Mouse (Mus musculus) hindlimb bud, embryonic 11.5 days (tissue): ENCODE data around the gene Mpzl2.
A peak's percentile ranks its signal among the peaks of the same experiment; 100 is the strongest.
"Not testable (repeated sequence)": the region's sequence is repeated elsewhere in the genome, so short reads cannot be mapped to it uniquely, and the experiment has no call there.

Source experiments
- DNase-seq: peaks from one replicate; pipeline ENCODE4 v3.0.0-alpha.2; 2012; ENCODE audit warnings: low read depth, low spot score; ENCODE audit errors: extremely low spot score

Gene Mpzl2

DNA sequence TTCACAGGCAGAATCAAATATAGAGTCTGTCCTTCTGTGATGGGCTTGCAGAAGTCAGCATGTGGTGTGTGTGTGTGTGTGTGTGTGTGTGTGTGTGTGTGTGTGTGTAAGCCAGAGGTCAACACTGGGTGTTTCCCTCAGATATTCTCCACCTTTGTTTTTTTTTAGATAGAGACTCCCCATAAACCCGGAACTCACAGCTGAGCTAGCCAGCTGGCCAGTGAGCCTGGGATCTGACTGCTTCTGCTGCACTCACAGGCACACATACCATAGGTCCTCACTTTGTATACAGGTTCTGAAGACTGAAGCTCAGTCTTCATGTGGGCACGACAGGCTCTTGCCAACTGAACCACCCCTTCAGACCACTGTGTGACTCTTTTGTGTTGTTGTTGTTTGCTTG lies 7.3 kb upstream of the Mpzl2 start:
- DNase-seq = no peak

DNA sequence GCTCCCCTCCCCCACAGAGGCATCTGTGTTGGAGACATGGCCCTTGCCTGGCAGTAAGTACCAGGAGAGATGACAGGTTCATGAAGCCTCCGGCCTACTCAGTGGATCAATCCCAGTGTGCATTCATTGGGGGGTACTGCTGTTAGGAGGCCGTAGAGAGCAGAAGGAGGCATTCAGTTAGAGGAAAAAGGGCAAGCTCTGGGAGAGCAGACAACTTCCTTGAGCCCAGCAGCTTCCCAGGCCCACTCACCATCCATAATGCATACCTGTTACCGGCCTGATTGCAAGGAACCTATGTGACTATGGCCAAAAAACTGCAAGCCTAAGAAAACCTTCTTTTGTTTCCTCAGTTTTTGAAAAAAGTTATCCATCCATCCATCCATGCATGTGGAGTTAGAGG lies 5.1 kb upstream of the Mpzl2 start:
- DNase-seq = no peak

DNA sequence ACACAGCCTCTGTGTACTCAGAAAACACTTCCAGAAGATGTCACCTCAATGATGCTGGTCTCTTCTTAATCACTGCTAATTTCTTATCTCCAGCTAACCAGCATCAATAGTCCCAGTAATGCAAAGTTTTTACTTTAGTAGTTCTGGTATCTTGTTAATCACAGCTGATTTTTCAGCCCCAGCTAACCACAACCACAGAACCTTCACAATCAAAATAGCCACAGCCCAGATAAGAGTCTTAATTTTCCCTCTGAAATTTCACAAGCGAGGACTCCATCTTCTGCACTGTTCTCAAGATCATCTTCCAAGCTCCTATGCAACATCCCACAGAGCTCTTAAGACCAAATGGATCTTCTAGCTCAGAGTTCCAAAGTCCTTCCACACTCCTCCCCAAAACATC lies 1.8 kb upstream of the Mpzl2 start:
- not testable (repeated sequence) for DNase-seq

DNA sequence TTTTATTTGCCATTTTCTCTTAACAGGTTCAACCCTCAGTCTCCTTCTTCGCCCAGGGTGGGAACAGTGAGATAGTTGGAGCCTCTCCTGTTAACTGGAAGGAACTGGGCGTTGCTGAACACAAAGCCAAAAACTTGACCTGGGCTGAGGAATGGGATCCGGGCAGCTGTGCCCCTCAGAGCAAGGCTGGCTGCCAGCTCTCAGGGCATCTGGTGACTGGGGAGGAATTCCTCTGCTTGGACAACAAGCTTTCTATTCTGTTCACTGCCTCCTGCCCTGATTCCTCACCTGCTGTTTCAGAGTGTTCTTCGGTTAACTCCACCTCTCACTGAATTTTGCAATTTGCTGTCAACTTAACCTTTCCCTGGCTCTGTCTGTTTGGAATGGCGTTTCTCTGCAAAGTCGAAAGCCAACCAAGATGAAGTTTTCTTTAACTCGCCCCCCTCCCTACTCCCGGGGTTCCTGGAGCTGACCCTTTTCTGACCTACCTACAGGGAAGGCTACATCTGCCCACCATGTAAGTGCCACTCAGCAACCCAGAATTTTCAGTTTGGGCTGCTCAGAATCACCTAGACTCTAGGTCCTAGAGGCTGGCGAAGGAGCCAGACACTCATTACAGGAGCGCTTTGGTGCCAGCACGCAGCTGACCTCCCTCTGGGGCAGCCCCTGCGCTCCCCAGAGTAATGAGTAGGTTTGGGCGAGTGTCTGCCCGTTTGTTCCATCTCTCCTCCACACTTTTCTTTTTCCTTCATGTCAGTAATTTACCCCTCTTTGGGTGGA lies 657 bp downstream of the Mpzl2 start:
- no peak for DNase-seq

DNA sequence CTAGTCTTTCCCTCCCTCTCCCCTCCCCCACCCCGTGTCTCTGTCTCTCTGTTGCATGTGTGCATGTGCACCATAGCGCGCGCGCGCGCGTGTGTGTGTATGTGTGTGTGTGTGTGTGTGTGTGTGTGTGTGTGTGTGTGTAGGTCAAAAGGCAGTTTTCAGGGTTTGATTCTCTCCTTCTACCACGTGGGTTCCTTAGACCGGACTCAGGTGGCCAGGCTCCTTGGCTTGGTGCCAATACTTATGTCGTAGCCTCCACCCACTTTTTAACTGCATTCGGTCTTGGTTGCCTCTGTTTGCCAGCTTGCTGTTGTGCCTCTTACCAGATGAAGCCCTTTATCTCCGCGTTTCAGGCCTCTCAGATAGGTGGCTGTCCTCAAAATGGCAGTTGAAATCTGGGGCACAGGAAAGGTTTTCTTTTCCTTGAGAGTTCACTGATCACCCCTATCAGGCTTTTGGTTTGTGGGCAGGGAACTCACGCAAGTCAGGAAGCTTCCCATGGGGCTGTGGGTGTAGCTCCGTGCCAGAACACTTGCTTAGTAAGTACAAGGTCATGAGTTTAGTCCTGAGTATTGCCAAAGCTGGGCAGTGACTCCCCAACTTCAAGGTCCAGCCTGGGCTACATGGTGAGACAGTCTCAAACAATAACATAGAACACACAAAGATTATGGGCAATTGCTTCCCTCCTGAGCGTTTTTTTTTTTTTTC lies 1.7 kb downstream of the Mpzl2 start:
- no peak for DNase-seq

DNA sequence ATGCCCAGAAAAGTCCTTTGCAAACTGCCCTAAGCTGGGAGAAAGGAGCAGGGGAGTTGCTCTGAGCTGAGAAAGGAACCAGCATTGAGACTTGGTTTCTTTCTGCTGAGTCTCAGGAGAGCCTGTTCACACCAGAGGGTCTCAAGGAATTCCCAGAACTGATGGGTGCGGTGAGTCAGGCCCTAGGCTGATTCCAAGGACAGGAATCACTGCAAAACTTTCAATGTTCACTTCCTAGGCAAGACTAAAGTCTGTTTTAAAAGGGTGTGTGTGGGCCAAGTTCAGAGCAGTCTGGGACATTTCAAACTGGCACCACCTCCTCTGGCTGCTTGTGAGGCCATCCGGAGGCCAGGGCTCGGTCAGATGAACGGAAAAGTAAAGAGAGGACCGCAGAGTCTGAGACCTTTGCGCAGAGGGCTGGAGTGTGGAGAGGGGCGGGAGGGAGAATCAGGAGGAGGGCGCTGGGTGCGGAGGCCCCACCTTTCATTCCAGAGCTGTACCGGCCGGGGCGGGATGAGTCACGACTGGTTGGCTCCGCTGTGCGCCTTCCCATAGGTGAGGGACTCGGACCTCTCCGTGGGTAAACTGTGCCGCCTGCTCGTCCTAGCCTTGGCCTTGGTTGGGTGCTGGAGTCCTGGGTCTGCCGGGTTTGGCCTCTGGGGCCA lies 2.6 kb downstream of the Mpzl2 start:
- DNase-seq = no peak

DNA sequence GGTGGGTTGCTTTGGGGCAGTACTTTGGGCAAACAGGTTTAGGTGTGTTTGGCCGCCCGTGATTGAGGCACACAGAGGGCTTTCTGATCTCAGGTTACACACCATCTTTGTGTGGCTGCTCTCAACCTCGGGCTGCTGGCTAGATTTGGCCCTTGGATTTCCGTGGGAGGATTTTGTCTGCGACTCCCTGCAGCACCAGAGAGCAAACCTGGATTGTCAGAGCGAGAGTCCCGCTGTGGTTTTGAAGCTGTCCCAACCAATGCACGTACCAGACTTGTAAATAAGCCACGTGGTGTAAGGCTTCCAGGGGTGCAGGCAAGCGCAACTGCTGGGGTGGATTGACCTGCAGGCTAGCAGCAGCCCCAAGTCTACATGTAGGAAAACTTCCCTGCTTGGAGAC lies 3.3 kb downstream of the Mpzl2 start:
- no peak for DNase-seq

DNA sequence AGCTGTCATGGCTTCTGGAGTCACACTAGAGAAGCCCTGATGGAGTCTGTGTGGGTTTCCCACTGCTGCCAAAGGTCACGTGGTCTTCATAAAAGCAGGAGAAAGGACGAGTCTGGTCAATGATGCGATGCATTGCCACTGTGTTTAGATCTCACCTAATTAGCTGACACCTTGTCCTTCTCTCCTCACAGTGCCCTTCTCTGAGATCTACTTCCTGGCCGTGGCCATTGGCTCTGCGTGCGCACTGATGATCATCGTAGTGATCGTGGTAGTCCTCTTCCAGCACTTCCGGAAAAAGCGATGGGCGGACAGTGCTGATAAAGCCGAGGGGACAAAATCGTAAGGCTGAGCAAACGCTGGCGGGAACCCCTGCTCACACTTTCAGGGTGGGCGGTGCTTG lies 7.4 kb downstream of the Mpzl2 start:
- no peak for DNase-seq

DNA sequence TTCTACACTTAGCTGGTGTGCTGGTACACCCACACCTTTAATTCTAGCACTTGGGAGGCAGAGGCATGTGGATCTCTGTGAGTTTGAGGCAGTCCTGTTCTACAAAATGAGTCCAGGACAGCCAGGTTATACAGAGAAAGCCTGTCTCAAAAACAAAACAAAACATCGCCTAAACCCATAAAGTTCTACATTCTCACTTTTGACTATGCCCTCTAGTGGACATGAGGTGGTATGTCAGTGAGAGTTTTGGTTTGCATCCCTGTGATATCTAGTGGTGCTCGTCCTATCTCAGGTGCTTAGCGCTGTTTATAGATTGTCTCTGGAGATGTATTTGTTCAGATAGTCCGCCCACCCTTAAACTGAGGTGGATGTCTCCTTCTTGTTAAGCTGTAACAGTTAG lies 8.9 kb downstream of the Mpzl2 start:
- DNase-seq = no peak

DNA sequence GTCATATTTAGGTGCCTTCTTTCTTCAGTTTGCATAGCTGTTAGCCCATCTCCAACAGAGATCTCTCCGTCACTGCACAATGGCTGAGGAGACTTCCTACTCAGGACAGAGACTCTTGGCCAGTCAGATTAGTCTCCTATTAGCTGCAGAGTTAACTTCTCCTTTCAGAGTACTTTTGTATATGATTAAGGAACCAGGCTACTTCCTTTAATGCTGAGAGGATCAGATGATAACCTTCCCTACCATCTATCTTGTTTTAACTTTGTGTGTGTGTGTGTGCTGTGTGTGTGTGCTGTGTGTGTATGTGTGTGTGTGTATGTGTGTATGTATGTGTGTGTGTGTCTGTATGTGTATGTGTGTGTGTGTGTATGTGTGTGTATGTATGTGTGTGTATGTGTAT lies 10.1 kb downstream of the Mpzl2 start:
- DNase-seq = no peak

DNA sequence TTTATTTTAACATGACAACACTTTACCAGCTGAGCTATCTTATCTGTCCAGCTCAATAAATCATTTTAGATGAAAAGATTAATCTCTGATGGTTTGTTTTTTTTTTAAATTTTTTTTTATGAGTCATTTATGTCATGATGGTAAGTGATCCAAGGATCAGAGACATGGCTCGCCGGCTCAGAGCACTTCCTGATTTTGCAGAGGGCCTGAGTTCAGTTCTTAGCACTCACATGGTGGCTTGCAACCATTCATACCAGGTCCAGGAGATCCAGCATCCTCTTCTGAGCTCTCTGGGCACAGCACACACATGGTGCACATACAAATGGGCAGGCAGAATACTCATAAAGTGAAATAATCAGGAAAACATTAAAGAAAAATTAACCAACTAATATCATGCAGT lies 10.7 kb downstream of the Mpzl2 start:
- DNase-seq = no peak

DNA sequence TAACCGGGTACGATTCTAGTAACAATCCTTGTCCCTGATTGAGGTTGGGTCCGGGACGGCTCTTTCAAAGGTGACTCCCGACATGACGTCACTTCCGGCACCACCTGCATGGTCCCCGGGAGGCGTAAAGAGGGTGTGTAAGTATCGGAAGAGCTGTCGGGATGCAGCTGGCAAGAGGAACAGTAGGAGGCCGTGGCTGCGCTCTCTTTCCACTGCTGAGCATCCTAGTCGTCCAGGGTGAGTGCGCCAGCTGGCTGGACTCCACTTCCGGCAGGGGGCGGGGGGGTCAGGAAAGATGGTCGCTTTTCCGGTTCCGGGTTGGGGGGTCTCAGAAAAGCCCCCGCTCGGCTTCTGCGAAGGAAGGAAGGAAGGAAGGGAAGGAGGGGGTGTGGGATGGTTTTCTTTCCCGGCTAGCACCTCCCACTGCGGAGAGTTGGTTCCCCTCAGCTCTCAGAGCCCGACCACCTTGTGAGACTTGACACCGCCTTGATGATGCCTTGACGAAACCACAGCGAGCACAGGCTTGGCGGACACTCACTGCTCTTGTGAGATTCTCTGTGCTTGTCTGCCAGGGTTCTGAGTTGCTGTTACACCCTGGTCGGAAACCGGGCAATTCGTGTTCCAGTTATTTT lies 15.6 kb downstream of the Mpzl2 start, which contains the start of gene Mpzl3:
Gene Mpzl3, plus strand, starts transcription at position 105 of the 632 bp plus-strand sequence.
- DNase-seq = peak; percentile 85

DNA sequence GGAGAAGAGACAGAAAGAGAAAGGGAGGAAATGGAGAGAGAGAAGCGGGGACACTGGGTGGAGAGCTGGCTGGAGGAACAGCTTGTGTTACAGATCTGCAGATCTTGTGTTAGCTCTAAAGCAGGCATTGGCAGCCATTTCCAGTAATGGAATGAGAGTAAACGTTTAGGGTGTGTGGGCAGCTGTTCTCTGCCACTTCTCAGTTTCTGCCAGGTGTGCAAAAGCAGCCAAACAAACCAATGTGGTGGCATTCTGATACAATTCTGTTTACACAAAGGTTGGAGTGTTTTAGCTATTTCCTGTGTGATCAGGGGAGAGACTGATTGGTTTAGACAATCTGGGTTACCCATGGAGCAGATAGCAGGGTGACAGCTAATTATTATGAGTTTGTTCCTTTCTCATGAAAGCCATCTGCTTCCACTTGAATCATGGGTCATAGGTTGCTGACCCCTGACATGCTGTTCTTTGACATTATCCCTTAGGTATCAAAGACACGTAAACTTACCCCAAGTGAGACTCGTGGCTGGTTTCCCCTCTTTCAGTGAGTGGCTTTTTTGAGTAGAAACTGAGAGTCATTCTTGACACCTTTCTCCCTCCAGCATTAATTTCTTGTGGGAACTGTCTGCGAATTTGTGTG lies 18.8 kb downstream of the Mpzl2 start:
- DNase-seq = no peak

DNA sequence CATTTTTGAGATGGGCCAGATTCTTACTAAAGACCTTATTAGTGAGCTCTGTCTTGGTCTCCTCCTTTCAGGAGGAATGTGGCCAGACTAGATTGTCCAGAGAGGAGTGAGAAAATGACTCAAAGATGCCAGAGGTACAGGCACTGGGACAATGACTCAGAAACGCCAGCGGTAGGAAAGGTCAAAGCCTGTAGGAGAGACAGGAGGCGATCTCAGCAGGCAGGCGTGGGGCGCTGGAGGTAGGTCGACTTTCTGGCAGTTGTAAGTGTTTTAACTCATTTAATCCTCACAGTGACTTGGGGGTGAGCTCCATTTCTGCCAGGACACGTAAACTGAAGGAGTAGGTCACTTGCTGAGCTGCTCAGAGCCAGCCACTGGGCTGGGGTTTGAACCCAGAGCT lies 20.6 kb downstream of the Mpzl2 start:
- no peak for DNase-seq

DNA sequence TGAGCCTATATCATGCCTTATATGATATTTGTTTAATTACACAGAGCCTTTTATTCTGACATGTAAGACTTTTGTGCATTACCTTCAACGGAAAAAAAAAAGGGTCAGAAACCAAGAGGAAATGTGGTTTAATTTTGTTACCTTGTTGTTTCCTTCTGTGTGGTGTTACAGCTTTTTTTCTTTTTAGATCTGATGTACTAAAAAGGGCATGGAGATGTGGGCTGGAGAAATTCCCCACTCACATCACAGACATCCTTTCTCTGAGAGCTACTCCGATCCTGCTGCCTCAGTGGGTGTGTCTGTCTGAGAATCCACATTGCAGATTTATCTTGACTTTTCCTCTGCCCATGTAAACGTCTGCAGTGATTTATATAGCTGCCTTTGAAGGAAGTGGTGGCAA lies 23.1 kb downstream of the Mpzl2 start:
- no peak for DNase-seq

DNA sequence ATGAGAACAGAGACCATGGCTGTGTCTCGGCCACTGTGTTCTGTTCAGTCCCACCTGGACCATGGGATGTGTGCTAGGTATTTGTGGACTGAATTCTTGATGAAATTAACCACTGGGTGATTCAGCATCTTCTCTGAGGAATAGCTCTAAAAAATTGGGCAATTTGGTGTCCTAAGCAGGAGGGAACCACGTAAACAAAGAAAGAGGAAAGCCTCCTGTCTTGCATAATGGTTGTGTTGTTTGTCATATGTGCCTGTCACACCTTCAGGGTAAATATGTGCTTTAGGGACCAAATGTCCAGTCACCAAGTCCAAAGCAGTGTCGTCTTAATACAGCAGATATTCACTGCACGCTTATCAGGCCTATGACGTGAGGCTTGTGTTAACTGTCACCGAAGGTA lies 24.8 kb downstream of the Mpzl2 start:
- DNase-seq = no peak

DNA sequence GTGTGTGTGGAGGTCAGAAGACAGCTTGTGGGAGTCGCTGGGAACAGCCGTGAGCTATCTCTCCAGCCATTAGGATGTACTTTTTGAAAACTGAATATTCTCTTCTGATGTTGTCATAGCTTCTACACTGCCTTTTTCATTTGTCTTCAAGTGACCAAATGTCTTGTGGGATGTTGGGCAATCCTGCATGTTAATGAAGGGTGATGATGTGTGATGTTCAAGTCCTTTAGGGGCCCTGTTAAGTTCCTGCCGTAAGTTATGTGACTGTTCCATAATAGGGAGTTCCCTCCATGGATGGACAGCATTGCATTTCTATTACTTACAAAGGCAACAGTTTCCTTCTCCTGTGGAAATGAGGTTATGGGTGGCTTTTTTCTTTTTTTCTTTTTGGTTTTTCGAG lies 27.1 kb downstream of the Mpzl2 start:
- DNase-seq = no peak

DNA sequence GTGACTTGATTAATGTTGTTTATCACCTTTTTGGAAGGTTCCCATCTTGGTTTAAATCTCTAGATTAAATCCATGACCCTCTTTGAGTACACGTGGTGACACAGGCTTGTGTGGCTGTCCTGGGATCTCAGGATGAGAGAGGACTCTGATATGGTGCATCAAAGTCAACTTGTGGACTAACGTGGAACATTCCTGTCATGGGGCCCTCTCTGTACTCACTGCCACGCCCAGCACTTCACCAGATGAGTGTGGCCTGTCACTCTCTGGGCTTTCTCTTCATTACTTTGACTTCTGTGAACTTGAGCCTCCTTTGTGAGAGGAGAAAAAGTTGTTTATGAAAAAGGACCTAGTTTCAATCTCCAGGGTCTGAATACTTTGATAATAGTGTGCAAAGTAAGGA lies 32.2 kb downstream of the Mpzl2 start:
- DNase-seq = no peak

DNA sequence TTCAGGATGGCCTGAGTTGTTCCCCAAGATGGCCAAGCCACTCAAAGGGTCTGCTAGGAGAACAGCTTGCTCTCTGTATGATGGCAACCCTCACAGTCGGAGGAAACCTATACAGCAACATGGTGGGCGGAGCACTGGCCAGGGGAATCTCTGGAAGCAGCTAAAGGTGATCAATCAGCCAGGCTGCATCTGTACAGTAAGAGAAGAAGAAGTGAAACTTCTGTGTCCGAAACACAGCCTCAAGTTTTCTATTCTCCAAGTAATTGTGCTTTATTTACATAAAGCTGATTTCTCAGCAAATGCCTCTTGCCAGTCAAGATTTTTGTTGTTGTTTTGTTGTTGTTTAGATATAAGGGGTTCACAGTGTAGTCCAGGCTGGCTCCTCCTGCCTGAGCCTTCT lies 38.3 kb downstream of the Mpzl2 start:
- DNase-seq = no peak

DNA sequence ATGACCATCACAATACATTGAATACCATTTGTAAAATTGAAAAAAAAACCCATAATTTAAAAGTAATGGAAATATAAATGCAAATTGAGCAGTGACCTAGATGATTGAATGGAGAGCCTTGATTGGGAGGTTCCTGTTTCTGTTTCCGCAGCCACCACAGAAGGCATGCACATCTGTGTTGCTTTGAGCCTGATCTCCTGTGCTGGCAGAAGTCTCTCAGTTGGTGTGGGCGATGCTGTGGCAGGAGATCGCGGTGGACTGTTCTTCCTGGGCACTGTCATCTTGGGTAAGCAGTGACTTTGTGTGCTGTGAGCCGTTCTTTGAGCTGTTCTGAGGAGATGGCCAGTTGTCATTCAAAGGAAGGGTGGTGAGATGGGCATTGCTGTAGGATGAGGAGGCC lies 39.4 kb downstream of the Mpzl2 start, which contains the start of gene Jaml:
Gene Jaml, plus strand, starts transcription at position 173 of the 400 bp plus-strand sequence.
- no peak for DNase-seq

DNA sequence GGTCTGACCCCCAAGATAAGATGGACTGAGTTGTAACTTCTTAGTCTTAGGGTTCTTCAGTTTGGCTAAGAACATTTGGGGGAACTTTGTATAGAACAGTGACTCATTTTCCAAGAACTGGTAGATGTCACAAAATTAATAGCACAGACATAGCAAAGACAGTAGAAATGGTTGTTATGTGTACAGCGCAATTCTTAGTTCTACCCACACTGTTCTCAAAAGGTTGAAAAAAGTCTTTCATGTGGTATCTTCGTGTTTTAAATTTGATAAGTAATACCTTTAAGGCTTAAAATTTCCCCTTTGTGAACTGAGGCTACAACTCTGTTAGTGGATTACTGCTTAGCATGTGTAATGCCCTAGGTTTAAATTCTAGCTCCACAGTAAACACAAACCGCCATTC lies 43.5 kb downstream of the Mpzl2 start:
- DNase-seq = no peak
